ENCODE assay signal across 8 mouse cellular contexts in genomic region chr6:34316854-34317771, GRCm38 (mm10). TPM values are rescaled to one million over a fixed set of nuclear protein-coding genes. Genes with fewer than 3 reads are reported as not detected.
DNase-seq lines count a peak whose midpoint lies in the region; ATAC-seq and TF ChIP-seq lines count a peak whose summit lies in the region.

TSS of gene Akr1b3 (minus strand) at chr6:34317478.

- H3K27me3 ChIP-seq in hindbrain, postnatal 0 days (ENCODE audit: insufficient read depth, low read length), result no peaks in the 10 kb centered on the region

- H3K9ac ChIP-seq in hindbrain, postnatal 0 days (replicated peaks; ENCODE audit: low read length), result peak within 1 kb of the TSS; percentile 68

- H3K36me3 ChIP-seq in hindbrain, postnatal 0 days (ENCODE audit: insufficient read depth, low read length), result no peaks in the 10 kb centered on the region

- DNase-seq in ZHBTc4 (ENCODE audit: low read depth, low spot score), result peak; percentile 97
- DNase-seq in gastrocnemius, adult 2 months, result peak; percentile 94
- peak; percentile 97 for DNase-seq in hindbrain, postnatal 0 days (ENCODE audit: low spot score)
- peak; percentile 85 to 88 for DNase-seq in left cerebral cortex, adult 2 months (ENCODE audit: extremely low spot score in 1 of 2, low spot score in 2 of 2)
- DNase-seq in right cerebral cortex, adult 2 months (ENCODE audit: low spot score in 2 of 2), result peak; percentile 90 to 93
- DNase-seq in urinary bladder, postnatal 14 days (ENCODE audit: low spot score), result peak; percentile 91

- ATAC-seq in common myeloid progenitor, adult 5-6 weeks (replicated peaks; ENCODE audit: low read depth, poor library complexity, severe bottlenecking), result peak; percentile 98
- peak; percentile 100 for ATAC-seq in hindbrain, postnatal 0 days
- ATAC-seq in megakaryocyte, adult 5-6 weeks (ENCODE audit: poor library complexity, severe bottlenecking), result peak; percentile 94

- peak within 1 kb of the TSS; percentile 89 for H3K4me3 ChIP-seq in gastrocnemius, adult 2 months
- H3K4me3 ChIP-seq in hindbrain, postnatal 0 days (ENCODE audit: low read length), result peak within 1 kb of the TSS; percentile 77
- peak within 1 kb of the TSS; percentile 94 for H3K4me3 ChIP-seq in left cerebral cortex, adult 2 months

- intact Hi-C loops in gastrocnemius, adult 2 months (cut with DNase I), result no loop called here
- intact Hi-C loops in left cerebral cortex, adult 2 months (cut with DNase I), result no loop called here

- under 1% methylated on average over 60 of the region's 60 CpGs for WGBS in hindbrain, postnatal 0 days

- peaks cover 4% of the 10 kb centered on the region; the same call in 1 of the 2 replicates for H3K4me1 ChIP-seq in hindbrain, postnatal 0 days (ENCODE audit: insufficient read depth, low read length)

- TF ChIP-seq CTCF in gastrocnemius, adult 2 months (IDR thresholded peaks at IDR 0.05), result peak; percentile 41; the same call in 1 of the 2 replicates
- TF ChIP-seq CTCF in hindbrain, postnatal 0 days (IDR thresholded peaks at IDR 0.05; ENCODE audit: low read depth), result peak; percentile 63
- TF ChIP-seq CTCF in left cerebral cortex, adult 2 months (IDR thresholded peaks at IDR 0.05), result peak; percentile 26

- no peaks in the 10 kb centered on the region for H3K9me3 ChIP-seq in hindbrain, postnatal 0 days (ENCODE audit: low read length)

- peak within 1 kb of the TSS; percentile 94 for H3K27ac ChIP-seq in gastrocnemius, adult 2 months
- no peak within 1 kb of the TSS for H3K27ac ChIP-seq in hindbrain, postnatal 0 days
- H3K27ac ChIP-seq in left cerebral cortex, adult 2 months, result peak within 1 kb of the TSS; percentile 77

- H3K4me2 ChIP-seq in hindbrain, postnatal 0 days (ENCODE audit: low read depth, low read length), result peak within 1 kb of the TSS; percentile 87

RNA-seq across cellular contexts. Expression of gene Akr1b3, which starts in this region (rescaled TPM):
- total RNA-seq in common myeloid progenitor, adult 5-6 weeks (2017), result 138 TPM in 2 replicates
- 100 to 1,000 TPM; 140 to 194 TPM for total RNA-seq in gastrocnemius, adult 2 months (2021)
- 78.2 and 84.9 TPM in 2 replicates for total RNA-seq in hindbrain, postnatal 0 days (2014; rRNA removed)
- 97.5 and 106 TPM in 2 replicates for polyA plus RNA-seq in hindbrain, postnatal 0 days (2015; fragmentation: Nextera tagmentation; extraction: Ambion mirVana)
- total RNA-seq in left cerebral cortex, adult 2 months (2021), result 10 to 100 TPM; 43.1 to 43.4 TPM
- 200 and 215 TPM in 2 replicates for total RNA-seq in megakaryocyte, adult 5-6 weeks (2015)
- total RNA-seq in megakaryocyte, adult 5-6 weeks (2017), result 102 and 117 TPM in 2 replicates
